Mouse (Mus musculus): ENCODE results near the gene Stard9. TPM values are rescaled to one million over a fixed set of nuclear protein-coding genes. Genes with fewer than 3 reads are reported as not detected.
A peak's percentile ranks its signal among the peaks of the same experiment; 100 is the strongest.

Stard9 gene
- polyA plus RNA-seq, 1 experiment from 2014 or later, result 3.5 TPM

DNA sequence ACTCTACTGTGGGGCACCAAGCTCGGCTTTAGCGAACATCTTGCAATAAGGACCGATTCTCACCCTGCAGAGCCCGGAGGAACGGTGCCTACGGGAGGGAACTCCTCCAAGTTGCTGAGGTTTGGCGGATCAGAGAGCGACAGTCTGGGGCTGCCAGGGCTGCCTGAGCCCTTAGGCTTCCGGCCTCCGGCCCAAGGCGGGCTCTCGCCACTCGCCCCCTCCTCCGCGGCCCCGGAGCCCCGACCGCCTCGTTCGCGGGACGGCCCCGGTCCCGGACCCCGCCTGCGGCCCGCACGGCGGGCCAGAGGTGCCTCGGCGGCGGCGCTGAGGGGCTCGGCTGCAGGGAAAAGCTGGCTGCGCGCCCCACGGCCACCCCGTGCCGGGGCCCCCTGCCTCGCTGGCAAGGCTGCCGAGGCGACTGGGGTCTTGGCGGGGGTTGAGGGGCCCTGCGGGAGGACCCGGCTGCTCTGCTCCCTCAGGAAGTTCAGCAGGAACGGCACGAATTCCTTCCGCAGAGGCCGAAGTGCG, 101.8 kb downstream of the Stard9 start:
- Histone ChIP-seq H3K36me3 (ENCODE audit: control insufficient read depth, insufficient read depth, low read length) (peaks cover 23% of the 10 kb centered on the region), H3K4me2 (ENCODE audit: low read length) (peak overlapping the region; percentile 99), H3K9me3 (ENCODE audit: control insufficient read depth, low read length) (no peaks in the 10 kb centered on the region), H3K9ac (ENCODE audit: low read depth, low read length) (peak overlapping the region; percentile 84), H3K27ac (ENCODE audit: low read depth, low read length) (peak overlapping the region; percentile 92), H3K4me3 (ENCODE audit: low read length) (peak overlapping the region; percentile 98), H3K4me1 (ENCODE audit: control insufficient read depth, insufficient read depth, low read depth, low read length) (peaks cover 24% of the 10 kb centered on the region), H3K27me3 (replicated peaks; ENCODE audit: control insufficient read depth, insufficient read depth, low read length) (no peaks in the 10 kb centered on the region)
- peak; percentile 34 for ATAC-seq
- under 1% methylated on average over 42 of the region's 50 CpGs for WGBS

DNA sequence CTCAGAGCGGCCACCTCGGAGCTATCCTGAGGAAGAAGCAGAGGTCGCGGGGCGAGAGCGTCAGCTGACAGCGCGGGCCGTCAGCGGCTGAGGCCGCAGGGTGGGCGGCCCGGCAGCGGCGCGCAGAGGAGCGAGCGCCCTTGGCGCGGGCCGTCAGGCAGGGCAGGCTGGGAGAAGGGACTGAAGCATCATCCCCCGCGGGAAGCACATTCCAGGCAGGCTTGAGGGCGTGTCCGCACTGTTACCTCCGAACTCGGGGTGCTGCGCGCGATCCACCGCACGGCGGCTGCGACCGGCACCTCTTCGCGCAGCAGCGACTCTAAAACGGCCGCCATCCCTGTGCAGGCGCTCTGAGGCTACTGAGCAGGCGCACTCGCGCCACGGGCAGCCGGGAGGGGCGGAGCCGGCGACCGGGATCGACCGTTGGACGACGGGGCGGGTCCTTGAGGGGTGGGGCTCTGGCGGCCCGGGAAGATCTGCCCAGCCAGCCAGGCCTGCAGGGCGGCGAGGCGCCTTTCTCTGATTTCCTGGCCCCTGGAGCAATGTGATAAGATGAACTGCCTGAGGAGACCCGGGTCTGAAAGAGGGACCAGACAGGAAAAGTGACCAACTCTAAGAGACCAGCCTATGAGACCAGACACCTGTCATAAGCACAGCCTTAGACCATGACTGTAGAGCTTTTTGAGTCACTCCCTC, 102.4 kb downstream of the Stard9 start:
- H3K9ac ChIP-seq (ENCODE audit: low read depth, low read length), result peak overlapping the region; percentile 84
- peaks cover 17% of the 10 kb centered on the region for H3K36me3 ChIP-seq (ENCODE audit: control insufficient read depth, insufficient read depth, low read length)
- H3K27me3 ChIP-seq (replicated peaks; ENCODE audit: control insufficient read depth, insufficient read depth, low read length), result no peaks in the 10 kb centered on the region
- peak overlapping the region; percentile 92 for H3K27ac ChIP-seq (ENCODE audit: low read depth, low read length)
- peaks cover 24% of the 10 kb centered on the region for H3K4me1 ChIP-seq (ENCODE audit: control insufficient read depth, insufficient read depth, low read depth, low read length)
- no peaks in the 10 kb centered on the region for H3K9me3 ChIP-seq (ENCODE audit: control insufficient read depth, low read length)
- whole genome bisulfite sequencing, result under 1% methylated on average over 55 of the region's 61 CpGs
- peak overlapping the region; percentile 98 for H3K4me3 ChIP-seq (ENCODE audit: low read length)
- H3K4me2 ChIP-seq (ENCODE audit: low read length), result peak overlapping the region; percentile 99
- ATAC-seq, result peak; percentile 99

DNA sequence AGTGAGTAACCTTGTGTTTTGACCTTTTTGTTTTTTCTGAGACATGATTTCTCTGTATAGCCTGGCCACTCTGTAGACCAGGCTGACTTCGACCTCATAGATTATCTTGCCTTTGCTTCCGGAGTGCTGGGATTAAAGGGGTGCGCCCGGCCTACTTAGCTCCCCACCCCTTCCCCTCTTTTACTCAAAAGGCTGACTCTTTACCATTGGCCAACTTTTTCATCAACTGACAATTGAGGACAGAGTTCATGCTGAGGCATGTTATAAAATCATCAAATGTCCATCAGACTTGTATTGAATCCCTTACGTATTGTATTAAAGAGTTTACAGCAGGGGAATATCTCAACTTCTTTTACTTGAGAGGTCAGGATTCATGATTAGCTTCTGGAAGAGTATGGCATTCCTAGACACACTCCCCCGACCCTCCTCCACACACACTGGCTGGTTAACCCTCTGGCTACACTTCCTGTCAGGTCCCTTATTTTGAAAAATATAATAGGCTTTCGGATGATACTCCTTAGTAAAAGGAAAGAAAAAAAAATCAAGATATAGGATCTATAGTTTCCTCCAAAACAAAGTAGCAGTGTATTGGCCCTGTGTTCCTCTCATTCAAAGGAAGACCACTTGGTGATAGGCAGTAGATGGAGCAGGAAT, 103.1 kb downstream of the Stard9 start:
- H3K9me3 ChIP-seq (ENCODE audit: control insufficient read depth, low read length), result no peaks in the 10 kb centered on the region
- no peaks in the 10 kb centered on the region for H3K27me3 ChIP-seq (replicated peaks; ENCODE audit: control insufficient read depth, insufficient read depth, low read length)
- 41% methylated on average over 7 of the region's 7 CpGs for WGBS
- H3K36me3 ChIP-seq (ENCODE audit: control insufficient read depth, insufficient read depth, low read length), result peaks cover 11% of the 10 kb centered on the region
- H3K4me2 ChIP-seq (ENCODE audit: low read length), result peak overlapping the region; percentile 99
- peak overlapping the region; percentile 92 for H3K27ac ChIP-seq (ENCODE audit: low read depth, low read length)
- peak overlapping the region; percentile 98 for H3K4me3 ChIP-seq (ENCODE audit: low read length)
- peaks cover 24% of the 10 kb centered on the region for H3K4me1 ChIP-seq (ENCODE audit: control insufficient read depth, insufficient read depth, low read depth, low read length)
- H3K9ac ChIP-seq (ENCODE audit: low read depth, low read length), result peak overlapping the region; percentile 84
- no peak for ATAC-seq

DNA sequence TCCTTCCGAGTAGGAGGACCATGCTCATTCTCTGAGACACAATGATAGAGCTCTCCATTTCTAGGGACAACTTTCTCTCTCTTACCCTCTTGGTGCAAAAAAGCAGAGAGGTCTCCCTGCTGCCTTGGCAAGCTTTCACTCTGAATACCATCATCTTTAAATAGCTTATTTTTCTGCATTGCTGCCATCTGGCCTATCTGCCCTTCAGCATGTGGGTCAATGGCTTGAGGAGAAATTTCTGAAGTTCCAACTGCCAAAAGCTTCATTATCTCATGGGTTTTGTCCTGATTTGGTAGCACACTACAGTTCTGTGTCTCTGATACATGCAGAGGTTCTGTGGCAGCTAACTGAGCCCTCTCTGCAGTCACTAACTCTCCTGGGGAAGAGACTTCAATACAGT, 116.6 kb downstream of the Stard9 start:
- Histone ChIP-seq H3K9ac (ENCODE audit: low read depth, low read length) (no peak overlapping the region), H3K4me2 (ENCODE audit: low read length) (no peak overlapping the region), H3K36me3 (ENCODE audit: control insufficient read depth, insufficient read depth, low read length) (peaks cover 24% of the 10 kb centered on the region), H3K9me3 (ENCODE audit: control insufficient read depth, low read length) (no peaks in the 10 kb centered on the region), H3K4me3 (ENCODE audit: low read length) (no peak overlapping the region), H3K4me1 (ENCODE audit: control insufficient read depth, insufficient read depth, low read depth, low read length) (no peaks in the 10 kb centered on the region), H3K27me3 (replicated peaks; ENCODE audit: control insufficient read depth, insufficient read depth, low read length) (no peaks in the 10 kb centered on the region), H3K27ac (ENCODE audit: low read depth, low read length) (no peak overlapping the region)
- ATAC-seq, result no peak
- WGBS, result 96% methylated on average over 1 of the region's 1 CpGs

DNA sequence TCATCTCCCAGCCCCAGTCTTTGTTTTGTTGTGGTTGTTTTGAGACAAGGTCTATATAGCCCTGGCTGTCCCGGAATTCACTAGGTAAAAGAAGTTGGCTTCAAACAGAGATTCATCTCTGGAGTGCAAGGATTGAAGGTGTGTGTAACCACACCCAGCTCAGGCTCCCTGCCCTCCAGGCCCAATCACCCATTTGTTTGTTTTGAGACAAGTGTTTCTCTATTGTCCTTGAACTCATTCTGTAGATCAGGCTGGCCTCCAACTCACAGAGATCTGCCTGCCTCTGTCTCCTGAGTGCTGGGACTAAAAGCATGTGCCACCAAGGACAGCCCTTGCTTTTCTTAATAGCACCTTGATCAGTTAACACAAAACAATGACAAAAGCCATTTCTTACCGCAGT, 119.1 kb downstream of the Stard9 start:
- Histone ChIP-seq H3K27ac (ENCODE audit: low read depth, low read length) (no peak overlapping the region), H3K4me1 (ENCODE audit: control insufficient read depth, insufficient read depth, low read depth, low read length) (no peaks in the 10 kb centered on the region), H3K36me3 (ENCODE audit: control insufficient read depth, insufficient read depth, low read length) (peaks cover 25% of the 10 kb centered on the region), H3K4me3 (ENCODE audit: low read length) (no peak overlapping the region), H3K9me3 (ENCODE audit: control insufficient read depth, low read length) (no peaks in the 10 kb centered on the region), H3K9ac (ENCODE audit: low read depth, low read length) (no peak overlapping the region), H3K27me3 (replicated peaks; ENCODE audit: control insufficient read depth, insufficient read depth, low read length) (no peaks in the 10 kb centered on the region), H3K4me2 (ENCODE audit: low read length) (no peak overlapping the region)
- no peak for ATAC-seq
- 100% methylated on average over 2 of the region's 2 CpGs for WGBS

DNA sequence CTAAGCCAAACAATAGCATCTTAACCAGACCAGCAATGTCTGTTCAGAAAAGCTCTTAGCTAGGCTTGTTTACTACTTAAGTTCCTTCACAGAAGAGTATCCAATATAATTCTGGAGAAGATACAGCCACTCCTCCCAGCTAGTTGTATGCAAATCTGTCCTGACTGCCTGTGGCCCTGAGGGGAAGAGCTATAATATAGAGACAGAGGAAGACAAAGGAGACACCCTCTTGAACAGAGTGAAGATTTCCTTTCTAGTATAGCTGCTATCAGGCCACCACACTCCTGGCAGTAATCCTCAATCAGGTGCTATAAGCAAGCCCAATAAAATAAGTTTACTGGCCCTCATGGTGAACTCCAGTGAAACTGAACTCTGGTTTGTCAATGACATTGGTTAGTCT, 133.0 kb downstream of the Stard9 start:
- Histone ChIP-seq H3K27me3 (replicated peaks; ENCODE audit: control insufficient read depth, insufficient read depth, low read length) (no peaks in the 10 kb centered on the region), H3K27ac (ENCODE audit: low read depth, low read length) (no peak overlapping the region), H3K4me1 (ENCODE audit: control insufficient read depth, insufficient read depth, low read depth, low read length) (no peaks in the 10 kb centered on the region), H3K4me3 (ENCODE audit: low read length) (no peak overlapping the region), H3K9ac (ENCODE audit: low read depth, low read length) (no peak overlapping the region), H3K9me3 (ENCODE audit: control insufficient read depth, low read length) (no peaks in the 10 kb centered on the region), H3K36me3 (ENCODE audit: control insufficient read depth, insufficient read depth, low read length) (peaks cover 8% of the 10 kb centered on the region), H3K4me2 (ENCODE audit: low read length) (no peak overlapping the region)
- no peak for ATAC-seq

DNA sequence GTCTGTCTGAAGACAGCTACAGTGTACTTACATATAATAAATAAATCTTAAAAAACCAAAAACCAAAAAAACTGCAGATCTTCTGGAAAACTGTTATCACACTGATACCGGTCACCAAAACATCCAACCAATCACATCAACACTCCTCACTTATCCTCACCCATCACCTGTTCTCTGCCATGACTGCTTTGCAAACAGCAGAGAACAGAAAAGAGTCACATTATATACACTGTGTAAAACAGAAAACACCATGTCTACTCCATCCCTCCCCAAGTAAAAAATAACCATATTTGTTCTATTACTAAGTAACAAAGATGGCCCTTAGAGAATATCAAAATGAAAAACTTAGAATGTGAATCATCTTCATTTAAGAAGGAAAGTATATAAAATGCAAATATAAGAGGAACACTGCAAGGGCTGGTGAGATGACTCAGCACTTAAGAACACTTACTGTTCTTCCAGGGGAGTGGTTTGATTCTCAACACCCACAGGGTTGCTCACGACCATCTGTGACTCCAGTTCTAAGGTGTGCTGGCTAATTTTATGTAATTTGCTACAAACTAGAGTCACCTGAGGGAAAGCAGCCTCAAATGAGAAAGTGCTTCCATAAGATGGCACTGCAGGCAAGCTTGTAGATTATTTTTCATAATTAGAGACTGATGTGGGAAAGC, 141.5 kb downstream of the Stard9 start:
- Histone ChIP-seq H3K4me2 (ENCODE audit: low read length) (no peak overlapping the region), H3K9ac (ENCODE audit: low read depth, low read length) (no peak overlapping the region), H3K9me3 (ENCODE audit: control insufficient read depth, low read length) (no peaks in the 10 kb centered on the region), H3K4me1 (ENCODE audit: control insufficient read depth, insufficient read depth, low read depth, low read length) (no peaks in the 10 kb centered on the region), H3K4me3 (ENCODE audit: low read length) (no peak overlapping the region), H3K27ac (ENCODE audit: low read depth, low read length) (no peak overlapping the region), H3K36me3 (ENCODE audit: control insufficient read depth, insufficient read depth, low read length) (peaks cover 3% of the 10 kb centered on the region; the same call in 1 of the 2 replicates), H3K27me3 (replicated peaks; ENCODE audit: control insufficient read depth, insufficient read depth, low read length) (no peaks in the 10 kb centered on the region)
- WGBS, result 98% methylated on average over 2 of the region's 2 CpGs
- ATAC-seq, result no peak
